Mouse (Mus musculus) adrenal gland, adult 18-20 months (tissue): ENCODE results near the gene Gm30302. TPM values are rescaled to one million over a fixed set of nuclear protein-coding genes. Genes with fewer than 3 reads are reported as not detected.
"Not testable (repeated sequence)": the region's sequence is repeated elsewhere in the genome, so short reads cannot be mapped to it uniquely, and the experiment has no call there.

Experiments
- DNase-seq, 2 experiments: peaks; one replicate each; pipeline ENCODE4 v3.0.0; 2021 to 2022; ENCODE audit warnings: low spot score in 2 of 2
- long read RNA-seq, 2 experiments: library from polyadenylated mRNA; stranded (forward); transcript quantifications; one replicate each; pipeline ENCODE4 v2.0.0; 2021
- total RNA-seq, 2 experiments: library from RNA; stranded (reverse); gene quantifications; 1 replicate in 1 of 2; 2 replicates in 1 of 2; pipeline ENCODE4 v1.2.3; 2021

Gene Gm30302
- total RNA-seq: not detected
- long read RNA-seq, experiment 1: 0 reads
- long read RNA-seq, experiment 2: 0 reads

- no peak for DNase-seq
These were observed at the start of gene Gm30302 for GRCm38 (mm10) chr13:49798901-49799300. Gene Gm30302, minus strand, starts transcription at chr13:49799001.

DNA sequence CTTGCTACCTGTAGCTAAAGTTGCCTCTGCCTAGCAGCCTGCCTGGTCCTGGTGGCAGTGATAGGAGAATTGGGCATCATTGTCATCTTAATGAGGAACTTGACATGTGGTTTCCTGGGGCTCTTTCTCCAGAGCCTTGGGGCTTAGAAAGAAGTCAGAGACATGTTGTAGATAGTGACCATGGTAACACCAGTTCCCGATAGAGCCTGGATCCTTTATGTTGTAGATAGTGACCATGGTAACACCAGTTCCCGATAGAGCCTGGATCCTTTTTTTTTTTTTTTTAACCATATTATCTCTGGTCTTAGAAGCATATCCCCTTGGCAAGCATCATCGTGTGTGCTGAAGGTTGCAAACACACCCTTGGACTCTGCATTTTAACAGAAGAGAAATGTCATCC is 48.0 kb upstream of the Gm30302 start:
- DNase-seq: no peak

DNA sequence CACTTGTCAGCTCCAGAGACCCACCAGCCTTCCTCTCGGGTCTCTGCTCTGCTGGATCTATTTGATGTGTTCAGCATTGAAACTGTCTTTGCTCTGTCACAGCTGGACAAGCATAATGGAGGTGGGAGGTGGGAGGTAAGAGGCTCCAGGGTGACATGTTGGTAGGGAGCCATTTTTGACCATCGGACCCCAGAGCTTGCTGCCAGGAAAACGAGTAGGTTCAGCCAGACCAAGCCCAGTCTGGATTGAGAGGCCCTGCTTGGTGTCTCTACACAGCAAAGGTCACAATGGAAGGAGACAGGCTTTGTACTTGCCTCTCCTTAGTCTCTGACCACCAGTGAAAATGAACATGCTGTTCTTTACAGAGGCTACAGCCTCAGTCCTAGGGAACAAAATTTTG is 47.3 kb upstream of the Gm30302 start:
- DNase-seq: no peak

GRCm38 (mm10) chr13:49845663-49846062 is 46.9 kb upstream of the Gm30302 start:
- DNase-seq: no peak

DNA sequence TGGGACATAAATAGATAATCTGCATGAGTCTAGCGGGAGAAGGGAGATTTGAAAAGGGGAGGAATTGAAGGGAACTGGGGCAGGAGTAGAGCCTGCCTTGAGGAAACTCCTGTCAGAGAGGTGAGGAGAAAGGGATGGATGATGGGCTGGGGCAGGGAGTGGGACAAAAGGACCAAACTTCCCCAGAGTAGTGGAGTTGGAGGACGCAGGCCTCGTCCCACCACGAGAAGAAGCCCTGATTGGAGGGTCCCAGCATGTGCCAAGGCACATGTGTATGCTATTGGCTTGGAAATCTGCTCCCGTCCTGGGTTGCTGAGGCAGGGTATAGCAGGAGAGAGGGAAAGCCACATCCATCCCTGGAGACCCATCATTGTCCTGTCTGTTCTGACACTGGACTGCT is 45.3 kb upstream of the Gm30302 start:
- DNase-seq: no peak

- no peak for DNase-seq
These were observed 42.4 kb upstream of the Gm30302 start for GRCm38 (mm10) chr13:49841186-49841585.

DNA sequence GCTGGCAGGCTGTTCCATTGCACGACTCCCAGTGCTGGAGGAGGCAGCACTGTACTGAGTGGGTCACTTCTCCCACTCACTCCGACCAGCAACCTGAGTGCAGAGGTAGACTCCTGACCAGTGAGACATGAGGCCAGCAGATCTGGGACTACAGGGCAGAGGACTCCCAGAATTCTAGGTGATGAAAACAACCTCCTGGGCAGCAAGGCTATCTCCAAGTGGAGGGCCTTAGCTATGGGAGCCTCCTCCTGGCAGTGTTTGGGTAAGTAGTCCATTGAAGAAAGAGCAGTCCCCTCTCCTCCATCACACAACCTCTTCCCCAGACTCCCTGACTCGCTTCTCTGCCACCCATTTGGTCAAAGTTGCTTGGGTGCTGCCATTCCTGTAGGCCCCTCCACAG is 31.6 kb upstream of the Gm30302 start:
- DNase-seq: no peak

GRCm38 (mm10) chr13:49825300-49825699 is 26.5 kb upstream of the Gm30302 start:
- no peak for DNase-seq

- DNase-seq: no peak
These were observed 16.2 kb upstream of the Gm30302 start for GRCm38 (mm10) chr13:49814958-49815357.

GRCm38 (mm10) chr13:49814420-49814819 is 15.6 kb upstream of the Gm30302 start:
- DNase-seq: no peak

GRCm38 (mm10) chr13:49807146-49807545 is 8.3 kb upstream of the Gm30302 start:
- no peak for DNase-seq

DNA sequence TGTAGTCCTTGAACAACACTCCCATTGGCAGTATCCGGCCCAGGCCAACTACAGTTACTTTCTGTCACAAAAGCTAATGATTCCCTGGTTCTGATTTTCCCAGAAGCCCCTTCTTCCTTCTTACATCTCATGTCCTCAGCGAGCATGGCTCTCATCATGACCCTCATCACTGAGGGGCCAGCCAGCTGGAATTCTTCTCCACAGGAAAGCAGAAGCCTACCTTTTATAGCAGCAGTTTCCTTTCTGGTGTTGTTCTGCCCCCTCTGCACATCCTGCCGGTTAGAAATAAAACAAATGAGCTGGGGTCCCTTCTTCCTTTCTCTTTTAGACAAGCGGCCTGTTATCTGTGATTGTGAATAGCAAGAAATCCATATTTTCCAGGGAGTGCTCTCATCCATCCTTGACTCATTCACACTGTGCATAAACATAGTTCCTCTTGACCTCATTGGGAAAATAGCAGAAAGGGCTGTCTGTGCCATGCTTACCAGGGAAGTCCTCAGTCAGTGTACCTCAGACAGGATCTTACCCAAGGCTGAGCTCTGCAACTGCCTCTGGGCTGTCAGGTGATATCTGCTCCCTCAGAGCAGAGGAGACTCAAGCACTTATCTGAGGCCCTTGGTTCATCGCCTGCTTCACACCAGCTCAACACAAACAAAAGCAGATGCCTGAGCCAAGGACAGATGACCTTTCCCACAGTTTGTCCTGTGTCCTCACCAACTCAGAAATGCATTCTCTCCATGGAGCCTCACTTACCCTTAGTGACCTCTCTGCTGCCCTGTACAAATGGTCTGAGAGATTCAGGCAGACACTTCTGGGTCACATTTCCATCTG is 10.0 kb downstream of the Gm30302 start:
- DNase-seq: no peak

DNA sequence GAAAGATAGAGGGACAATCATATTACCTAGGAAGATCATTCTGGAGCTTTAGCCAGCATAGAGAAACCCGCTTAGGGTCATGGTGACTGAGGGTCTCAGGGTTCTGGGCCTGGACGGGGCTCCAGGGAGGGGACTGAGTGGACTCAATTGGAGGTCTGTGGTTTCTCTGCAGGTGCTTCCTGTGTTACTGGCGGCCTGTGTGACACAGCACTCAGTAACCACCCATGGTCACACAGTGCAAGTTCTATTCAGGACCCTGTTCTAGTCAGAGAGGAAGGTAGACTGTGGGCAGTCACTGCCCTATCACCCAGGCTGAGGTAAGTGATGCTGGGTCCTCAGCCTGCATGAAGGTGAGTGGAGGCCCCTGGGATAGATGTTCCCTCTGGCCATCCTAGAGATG is 14.9 kb downstream of the Gm30302 start:
- DNase-seq: no peak

GRCm38 (mm10) chr13:49771536-49771935 is 27.3 kb downstream of the Gm30302 start:
- DNase-seq: not testable (repeated sequence)

DNA sequence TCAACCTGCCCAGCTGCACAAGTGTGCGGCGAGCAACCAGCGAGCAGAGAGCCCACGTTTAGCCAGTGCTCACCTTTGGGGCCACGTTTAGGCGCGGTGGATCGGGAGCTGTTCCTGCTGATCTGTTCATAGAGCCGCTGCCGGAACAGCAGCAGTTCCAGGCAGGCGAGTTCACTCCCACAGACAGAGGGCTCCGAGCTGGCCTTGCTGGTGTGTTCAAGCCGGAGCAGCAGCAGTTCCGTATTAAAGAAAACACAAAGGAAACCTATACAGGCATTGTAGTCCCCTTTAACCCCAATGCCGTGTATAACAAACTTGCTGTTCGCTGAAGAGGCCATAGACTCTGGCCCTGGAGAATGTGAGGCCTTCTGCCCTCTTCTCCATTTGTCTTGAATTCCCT is 29.7 kb downstream of the Gm30302 start:
- DNase-seq: no peak

DNA sequence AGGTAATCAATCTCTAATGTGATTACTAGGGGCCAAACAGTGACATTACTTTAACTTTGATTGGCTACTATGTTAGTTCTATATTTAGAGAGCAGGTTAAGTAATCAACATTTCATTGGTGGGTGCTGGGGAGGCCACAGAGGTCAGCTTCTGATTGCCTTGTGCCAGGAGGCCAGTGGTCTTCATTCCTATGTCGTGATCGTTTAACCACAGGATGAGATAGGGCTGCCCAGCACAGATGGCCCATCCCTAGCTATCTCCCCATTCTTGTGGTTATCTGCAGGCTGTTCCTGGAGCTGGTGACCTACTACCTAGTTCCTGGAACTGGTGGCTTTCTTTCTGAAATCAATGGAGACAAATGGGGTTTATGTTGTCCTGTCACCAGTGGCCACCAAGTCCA is 30.8 kb downstream of the Gm30302 start:
- no peak for DNase-seq

GRCm38 (mm10) chr13:49766269-49766668 is 32.5 kb downstream of the Gm30302 start:
- no peak for DNase-seq

DNA sequence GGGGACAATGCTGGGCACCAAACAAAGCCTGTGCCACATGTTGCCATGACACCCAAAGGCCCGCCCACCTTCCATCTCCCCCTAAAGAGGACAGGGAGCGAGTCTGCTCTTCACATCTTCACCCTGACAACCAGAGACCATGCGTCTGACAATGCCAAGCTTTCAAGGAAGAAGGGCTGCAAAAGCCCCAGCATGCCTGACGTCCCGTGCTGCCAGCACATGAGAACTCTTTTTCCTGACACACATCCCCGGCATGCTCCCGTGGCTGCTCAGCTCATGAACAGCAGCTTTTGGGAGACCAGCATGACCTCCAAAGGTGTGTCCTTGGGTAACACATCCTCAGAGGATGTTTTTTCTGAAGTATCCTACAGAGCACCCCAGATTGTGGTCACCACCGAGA is 33.5 kb downstream of the Gm30302 start:
- no peak for DNase-seq

GRCm38 (mm10) chr13:49762208-49762607 is 36.6 kb downstream of the Gm30302 start:
- DNase-seq: no peak

DNA sequence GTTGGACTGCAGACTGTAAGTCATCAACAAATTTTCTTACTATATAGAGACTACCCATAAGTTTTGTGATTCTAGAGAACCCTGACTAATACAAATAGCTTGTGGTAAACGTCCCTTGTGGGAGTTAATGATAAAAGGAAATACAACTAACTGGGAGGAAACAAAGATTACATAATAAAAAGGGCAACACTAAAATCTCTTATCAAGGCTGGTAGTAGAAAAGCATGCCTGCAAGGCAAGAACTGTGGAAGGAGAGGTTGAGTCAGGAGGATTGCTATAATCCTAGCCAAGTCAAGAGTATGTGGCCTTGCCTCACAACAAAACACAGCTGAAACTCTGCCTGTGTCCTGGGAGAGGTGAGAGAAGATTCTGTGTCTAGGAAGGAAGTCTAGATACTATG is 38.1 kb downstream of the Gm30302 start:
- no peak for DNase-seq

DNA sequence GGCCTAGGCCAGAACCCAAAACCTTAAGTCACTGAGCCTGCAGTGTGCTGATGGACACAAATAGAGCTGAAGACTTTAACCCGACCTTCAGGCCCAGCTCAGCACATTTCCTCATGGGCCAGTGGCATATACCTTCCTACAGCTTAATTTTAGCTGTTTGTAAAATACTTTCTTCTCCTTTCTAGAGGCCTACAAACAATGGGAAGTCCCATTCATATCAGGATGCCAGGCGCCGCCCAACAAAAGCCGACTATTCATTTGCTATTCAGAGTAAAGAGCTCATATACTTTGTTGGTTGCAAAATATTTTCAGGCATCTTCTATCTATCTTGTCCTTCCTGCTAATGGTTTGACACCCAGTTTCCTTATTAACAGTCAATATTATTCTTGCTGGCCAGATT is 40.8 kb downstream of the Gm30302 start:
- DNase-seq: no peak

DNA sequence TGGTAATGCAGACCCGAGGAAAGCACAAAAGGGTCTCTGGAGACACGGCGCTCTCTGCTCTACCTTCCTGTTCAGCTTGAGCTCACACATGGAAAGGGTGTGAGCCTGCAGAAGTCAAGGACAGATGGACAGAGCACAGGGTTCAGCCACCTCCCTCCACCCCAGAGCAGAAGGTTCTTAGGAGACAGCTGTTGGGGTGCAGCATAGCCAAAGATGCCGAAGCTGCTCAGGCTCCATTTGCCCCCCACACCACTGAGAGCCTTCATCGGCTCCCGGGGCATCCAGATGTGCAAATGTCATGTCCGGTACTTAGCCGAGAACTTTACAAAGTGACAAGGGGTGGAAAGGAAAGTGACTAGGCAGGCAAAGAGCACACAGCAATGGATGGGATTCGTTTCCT is 42.2 kb downstream of the Gm30302 start:
- DNase-seq: no peak
